Mouse (Mus musculus) embryonic facial prominence, embryonic 13.5 days (tissue): ENCODE measurements around the gene Gabbr2. TPM values are rescaled to one million over a fixed set of nuclear protein-coding genes. Genes with fewer than 3 reads are reported as not detected.
"Not testable (repeated sequence)": the region's sequence is repeated elsewhere in the genome, so short reads cannot be mapped to it uniquely, and the experiment has no call there.

ENCODE experiments used
- ATAC-seq: fragments of 200-750 bp; cut with Nextera tagmentation; 2 replicates; pipeline ENCODE4 v1.8.0; 2017; ENCODE audit warnings: low read depth; ENCODE audit not compliant: insufficient number of reproducible peaks, insufficient read depth, low FRiP score, low TSS enrichment
- H3K27ac ChIP-seq: fragments of 300-500 bp; sonication (generic); 2 replicates; pipeline ENCODE4 v1.5.1; 2015; ENCODE audit warnings: moderate library complexity, mild to moderate bottlenecking, inconsistent platforms
- H3K27me3 ChIP-seq: fragments of 300-500 bp; sonication (generic); 2 replicates; pipeline ENCODE4 v1.6.1; 2015; ENCODE audit warnings: mild to moderate bottlenecking, inconsistent platforms
- H3K36me3 ChIP-seq: fragments of 300-500 bp; sonication (generic); 2 replicates; pipeline ENCODE4 v1.6.1; 2015; ENCODE audit warnings: mild to moderate bottlenecking, inconsistent platforms
- H3K4me1 ChIP-seq: fragments of 300-500 bp; sonication (generic); 2 replicates; pipeline ENCODE4 v1.6.1; 2015; ENCODE audit warnings: inconsistent platforms
- H3K4me2 ChIP-seq: fragments of 300-500 bp; sonication (generic); 2 replicates; pipeline ENCODE4 v1.6.1; 2015; ENCODE audit warnings: moderate library complexity, mild to moderate bottlenecking, inconsistent platforms
- H3K4me3 ChIP-seq: fragments of 300-500 bp; sonication (generic); 2 replicates; pipeline ENCODE4 v1.5.1; 2015; ENCODE audit warnings: mild to moderate bottlenecking, inconsistent platforms
- H3K9ac ChIP-seq: fragments of 300-500 bp; sonication (generic); 2 replicates; pipeline ENCODE4 v1.6.1; 2015; ENCODE audit warnings: mild to moderate bottlenecking, inconsistent platforms
- H3K9me3 ChIP-seq: fragments of 300-500 bp; sonication (generic); 2 replicates; pipeline ENCODE4 v1.6.1; 2016; ENCODE audit warnings: inconsistent platforms
- WGBS: fragments of 180-500 bp; shearing (Covaris S2); methylation state at CpG from one replicate; pipeline ENCODE4 v1.1.7; 2015; ENCODE audit warnings: mixed read lengths; 5-methylcytosine and 5-hydroxymethylcytosine counted together
- polyA plus RNA-seq: library from polyadenylated mRNA; unstranded; fragments of >200 nt; fragmentation: Nextera tagmentation; extraction: Ambion mirVana; gene quantifications from 2 replicates; pipeline ENCODE4 v1.2.1, GENCODE M21; 2015

Gabbr2 gene
- polyA plus RNA-seq, 1 experiment from 2014 or later = 0.20 TPM

DNA sequence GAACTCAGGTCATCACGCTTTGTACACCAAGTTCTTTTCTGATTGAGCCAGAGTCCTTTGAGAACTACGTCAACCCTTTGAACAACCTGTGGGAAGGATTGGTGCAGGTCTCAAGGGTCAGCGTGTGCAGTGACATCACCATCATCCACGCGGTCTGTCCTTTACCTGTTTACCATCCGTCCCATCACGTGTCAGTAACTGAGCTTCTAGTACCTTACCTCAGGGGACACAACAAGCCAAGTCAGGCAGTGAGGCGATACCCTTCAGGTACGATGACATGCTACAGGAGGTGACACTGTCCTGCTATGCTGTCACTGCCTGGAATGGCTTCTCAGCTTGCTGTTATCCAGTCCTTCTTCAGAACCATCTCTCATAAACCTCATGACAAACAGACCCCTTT is 330.2 kb downstream of the Gabbr2 start:
- H3K9ac ChIP-seq = no peak overlapping the region
- WGBS = 74% methylated on average over 9 of the region's 9 CpGs
- no peaks in the 10 kb centered on the region for H3K9me3 ChIP-seq
- ATAC-seq = no peak
- H3K27me3 ChIP-seq = no peaks in the 10 kb centered on the region
- H3K4me1 ChIP-seq = peaks cover 11% of the 10 kb centered on the region; the same call in 1 of the 2 replicates
- no peak overlapping the region for H3K4me3 ChIP-seq
- no peak overlapping the region for H3K27ac ChIP-seq
- H3K4me2 ChIP-seq = no peak overlapping the region
- H3K36me3 ChIP-seq = no peaks in the 10 kb centered on the region

- ATAC-seq = no peak
- Histone ChIP-seq H3K36me3 (no peaks in the 10 kb centered on the region), H3K4me2 (no peak overlapping the region), H3K9me3 (no peaks in the 10 kb centered on the region), H3K4me1 (peaks cover 3% of the 10 kb centered on the region; the same call in 1 of the 2 replicates), H3K9ac (no peak overlapping the region), H3K4me3 (no peak overlapping the region), H3K27me3 (no peaks in the 10 kb centered on the region), H3K27ac (no peak overlapping the region)
- 71% methylated on average over 5 of the region's 5 CpGs for WGBS
These were observed 332.7 kb downstream of the Gabbr2 start for GRCm38 (mm10) chr4:46658946-46659345.

DNA sequence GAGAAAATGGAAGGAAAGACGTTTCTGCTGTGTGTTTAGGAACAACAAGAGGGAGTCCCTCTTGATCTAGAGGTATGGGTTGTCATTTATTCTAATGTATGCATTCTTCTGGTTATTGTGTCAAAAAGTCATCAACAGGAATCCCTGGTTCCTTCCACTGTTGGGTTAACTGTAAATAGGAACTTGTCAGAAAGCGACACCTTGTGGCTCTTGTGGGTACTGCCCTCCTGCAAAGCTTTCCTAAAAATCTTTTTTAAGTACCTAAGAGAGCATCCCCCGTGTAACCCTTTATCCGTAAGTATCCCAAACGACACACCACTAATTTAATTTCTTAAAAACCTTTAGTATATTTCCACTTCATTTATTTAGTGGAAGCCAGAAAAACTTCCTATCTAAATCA is 334.6 kb downstream of the Gabbr2 start:
- H3K27ac ChIP-seq = no peak overlapping the region
- no peaks in the 10 kb centered on the region for H3K9me3 ChIP-seq
- H3K4me3 ChIP-seq = no peak overlapping the region
- H3K9ac ChIP-seq = no peak overlapping the region
- H3K4me2 ChIP-seq = no peak overlapping the region
- ATAC-seq = no peak
- H3K4me1 ChIP-seq = no peaks in the 10 kb centered on the region
- WGBS = 7% methylated on average over 5 of the region's 5 CpGs
- H3K27me3 ChIP-seq = peaks cover 13% of the 10 kb centered on the region; the same call in 1 of the 2 replicates
- H3K36me3 ChIP-seq = no peaks in the 10 kb centered on the region

- no peak for ATAC-seq
- WGBS = 67% methylated on average over 2 of the region's 2 CpGs
- peaks cover 22% of the 10 kb centered on the region; the same call in 1 of the 2 replicates for H3K27me3 ChIP-seq
- H3K4me2 ChIP-seq = no peak overlapping the region
- H3K36me3 ChIP-seq = no peaks in the 10 kb centered on the region
- H3K4me3 ChIP-seq = no peak overlapping the region
- H3K27ac ChIP-seq = no peak overlapping the region
- no peak overlapping the region for H3K9ac ChIP-seq
- H3K4me1 ChIP-seq = peaks cover under 1% of the 10 kb centered on the region; the same call in 1 of the 2 replicates
- H3K9me3 ChIP-seq = no peaks in the 10 kb centered on the region
These were observed 335.7 kb downstream of the Gabbr2 start for GRCm38 (mm10) chr4:46655956-46656355.

DNA sequence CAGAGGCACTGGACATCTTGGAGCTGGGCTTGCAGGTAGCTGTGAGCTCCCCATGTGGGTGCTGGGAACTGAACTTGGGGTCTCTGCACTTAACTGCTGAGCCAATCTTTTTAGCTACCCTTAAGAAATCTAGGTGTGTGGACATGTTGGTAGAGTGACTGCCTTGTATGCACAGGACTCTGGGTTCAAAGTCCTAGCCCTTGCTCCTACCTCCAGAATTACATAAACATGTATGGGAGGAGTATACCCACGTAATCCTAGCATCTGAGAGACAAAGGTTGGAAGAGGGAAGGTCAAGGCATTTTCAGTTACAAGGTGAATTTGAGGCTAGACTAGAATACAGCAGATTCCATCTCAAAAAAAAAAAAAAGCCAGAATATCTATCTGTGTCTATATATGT is 336.4 kb downstream of the Gabbr2 start:
- H3K27me3 ChIP-seq = peaks cover 22% of the 10 kb centered on the region; the same call in 1 of the 2 replicates
- H3K4me2 ChIP-seq = no peak overlapping the region
- no peak overlapping the region for H3K27ac ChIP-seq
- no peaks in the 10 kb centered on the region for H3K36me3 ChIP-seq
- H3K9me3 ChIP-seq = no peaks in the 10 kb centered on the region
- H3K4me1 ChIP-seq = peaks cover 4% of the 10 kb centered on the region; the same call in 1 of the 2 replicates
- 68% methylated on average over 1 of the region's 1 CpGs for WGBS
- ATAC-seq = no peak
- H3K4me3 ChIP-seq = no peak overlapping the region
- H3K9ac ChIP-seq = no peak overlapping the region

GRCm38 (mm10) chr4:46650086-46650753 is 341.5 kb downstream of the Gabbr2 start, which contains the start of gene Tbc1d2:
TSS of gene Tbc1d2 (minus strand) at chr4:46650209.
- Histone ChIP-seq H3K4me1 (peaks cover 13% of the 10 kb centered on the region), H3K9ac (peak within 1 kb of the TSS; percentile 81), H3K27me3 (peaks cover 43% of the 10 kb centered on the region), H3K27ac (peak within 1 kb of the TSS; percentile 90), H3K36me3 (no peaks in the 10 kb centered on the region), H3K4me2 (peak within 1 kb of the TSS; percentile 95), H3K9me3 (no peaks in the 10 kb centered on the region), H3K4me3 (peak within 1 kb of the TSS; percentile 71)
- peak; percentile 92 for ATAC-seq
- WGBS = under 1% methylated on average over 69 of the region's 69 CpGs

GRCm38 (mm10) chr4:46649161-46649560 is 342.5 kb downstream of the Gabbr2 start:
- Histone ChIP-seq H3K4me2 (peak overlapping the region; percentile 95), H3K4me1 (peaks cover 13% of the 10 kb centered on the region), H3K27ac (no peak overlapping the region), H3K9ac (peak overlapping the region; percentile 81; the same call in 1 of the 2 replicates), H3K9me3 (no peaks in the 10 kb centered on the region), H3K27me3 (peaks cover 43% of the 10 kb centered on the region), H3K4me3 (peak overlapping the region; percentile 71), H3K36me3 (no peaks in the 10 kb centered on the region)
- ATAC-seq = no peak
- 50% methylated on average over 4 of the region's 4 CpGs for WGBS

DNA sequence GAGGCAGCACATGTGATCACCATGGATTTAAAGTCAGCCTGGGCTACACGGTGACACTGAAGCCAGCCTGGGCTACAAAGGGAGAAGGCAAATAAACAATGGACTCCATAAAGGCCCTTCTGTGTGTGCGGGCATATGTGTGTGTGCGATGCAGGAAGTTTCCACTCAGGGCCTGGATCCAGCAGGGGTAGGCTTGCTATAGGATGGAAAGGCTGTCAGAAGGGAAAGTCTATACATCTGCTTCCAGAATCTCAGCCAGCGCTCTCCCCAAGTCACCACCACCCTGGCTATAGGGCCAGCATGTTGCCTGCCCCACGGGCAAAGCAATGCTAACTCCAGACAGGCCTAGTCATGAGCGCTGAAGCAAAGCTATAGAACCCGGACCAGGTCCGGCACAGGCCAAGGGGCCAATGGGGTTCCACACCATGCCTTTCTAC is 348.0 kb downstream of the Gabbr2 start:
- no peak overlapping the region for H3K4me3 ChIP-seq
- H3K4me1 ChIP-seq = no peaks in the 10 kb centered on the region
- H3K27me3 ChIP-seq = peaks cover 9% of the 10 kb centered on the region
- H3K9ac ChIP-seq = no peak overlapping the region
- no peaks in the 10 kb centered on the region for H3K9me3 ChIP-seq
- peak overlapping the region; percentile 39; the same call in 1 of the 2 replicates for H3K27ac ChIP-seq
- H3K4me2 ChIP-seq = no peak overlapping the region
- H3K36me3 ChIP-seq = no peaks in the 10 kb centered on the region
- no peak for ATAC-seq
- WGBS = 84% methylated on average over 8 of the region's 8 CpGs

- Histone ChIP-seq H3K4me2 (no peak overlapping the region), H3K4me3 (no peak overlapping the region), H3K36me3 (no peaks in the 10 kb centered on the region), H3K4me1 (no peaks in the 10 kb centered on the region), H3K27ac (peak overlapping the region; percentile 29; the same call in 1 of the 2 replicates), H3K9me3 (no peaks in the 10 kb centered on the region), H3K9ac (no peak overlapping the region), H3K27me3 (peaks cover 3% of the 10 kb centered on the region; the same call in 1 of the 2 replicates)
- WGBS = 53% methylated on average over 8 of the region's 8 CpGs
- ATAC-seq = no peak
These were observed 348.6 kb downstream of the Gabbr2 start for GRCm38 (mm10) chr4:46642924-46643675.

- no peak overlapping the region for H3K27ac ChIP-seq
- H3K9ac ChIP-seq = no peak overlapping the region
- no peaks in the 10 kb centered on the region for H3K4me1 ChIP-seq
- no peak for ATAC-seq
- no peaks in the 10 kb centered on the region for H3K36me3 ChIP-seq
- no peaks in the 10 kb centered on the region for H3K9me3 ChIP-seq
- WGBS = 75% methylated on average over 4 of the region's 4 CpGs
- H3K4me3 ChIP-seq = no peak overlapping the region
- H3K27me3 ChIP-seq = no peaks in the 10 kb centered on the region
- no peak overlapping the region for H3K4me2 ChIP-seq
These were observed 350.4 kb downstream of the Gabbr2 start for GRCm38 (mm10) chr4:46641283-46641682.

DNA sequence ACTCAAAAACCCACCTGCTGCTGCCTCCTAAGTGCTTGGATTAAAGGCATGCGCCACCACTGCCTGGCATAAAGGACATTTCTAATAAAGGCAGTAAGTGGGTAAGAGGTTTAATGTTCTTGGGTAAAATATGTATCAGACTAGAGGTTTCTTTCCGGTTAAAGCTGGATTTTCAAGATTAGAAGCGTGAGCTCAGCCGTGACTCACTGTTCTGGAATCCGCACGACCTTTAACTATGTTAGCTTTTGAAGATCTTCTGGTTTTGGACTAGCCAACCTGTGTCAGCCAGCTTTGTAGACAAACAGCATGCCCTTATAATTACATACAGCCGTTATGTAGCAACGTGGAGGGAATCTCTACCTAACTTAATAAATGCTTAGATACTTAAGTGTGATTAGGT is 351.8 kb downstream of the Gabbr2 start:
- H3K36me3 ChIP-seq = no peaks in the 10 kb centered on the region
- no peaks in the 10 kb centered on the region for H3K4me1 ChIP-seq
- H3K27me3 ChIP-seq = no peaks in the 10 kb centered on the region
- H3K4me3 ChIP-seq = no peak overlapping the region
- no peak overlapping the region for H3K27ac ChIP-seq
- H3K9me3 ChIP-seq = no peaks in the 10 kb centered on the region
- ATAC-seq = no peak
- no peak overlapping the region for H3K9ac ChIP-seq
- H3K4me2 ChIP-seq = no peak overlapping the region
- 58% methylated on average over 8 of the region's 8 CpGs for WGBS

- not testable (repeated sequence) for H3K36me3 ChIP-seq, H3K4me2 ChIP-seq, H3K9ac ChIP-seq, H3K4me3 ChIP-seq, H3K9me3 ChIP-seq, ATAC-seq, H3K4me1 ChIP-seq, H3K27me3 ChIP-seq, H3K27ac ChIP-seq
- WGBS = 90% methylated on average over 10 of the region's 10 CpGs
These were observed 354.4 kb downstream of the Gabbr2 start for GRCm38 (mm10) chr4:46637250-46637649.
